Mouse (Mus musculus) stomach, postnatal 0 days (tissue): Measurements from ENCODE around the gene Ripk1.

Experiments used
- CTCF ChIP-seq: IDR thresholded peaks from 2 replicates; pipeline ENCODE4 v1.5.1; 2016; ENCODE audit warnings: antibody characterized with exemption, low read depth, mild to moderate bottlenecking, moderate library complexity
- EP300 ChIP-seq: optimal IDR thresholded peaks from 2 replicates; pipeline ENCODE3; 2016; ENCODE audit warnings: antibody characterized with exemption

- TF ChIP-seq EP300 (no peak), CTCF (no peak)
Measured at GRCm38 (mm10) chr13:34078500-34079280, 76.5 kb downstream of the Ripk1 start.
